Mouse (Mus musculus) myocyte (in vitro differentiated cells): Measurements from ENCODE around the gene Arl15. TPM values are rescaled to one million over a fixed set of nuclear protein-coding genes. Genes with fewer than 3 reads are reported as not detected.

Experiments used
- H3K27me3 ChIP-seq: one replicate; pipeline ENCODE4 v1.6.1; 2011; ENCODE audit not compliant: control insufficient read depth, insufficient read depth, insufficient read length
- H3K36me3 ChIP-seq: one replicate; pipeline ENCODE4 v1.6.1; 2011; ENCODE audit not compliant: control insufficient read depth, insufficient read depth
- H3K4me2 ChIP-seq: one replicate; pipeline ENCODE4 v1.6.1; 2011; ENCODE audit warnings: low read depth, control low read depth
- H3K4me3 ChIP-seq: one replicate; pipeline ENCODE4 v1.5.1; 2011; ENCODE audit warnings: mild to moderate bottlenecking, control low read depth, moderate library complexity
- H3K79me2 ChIP-seq: one replicate; pipeline ENCODE4 v1.6.1; 2011; ENCODE audit not compliant: control insufficient read depth, insufficient read depth
- H3ac ChIP-seq: one replicate; pipeline ENCODE4 v1.6.1; 2011; ENCODE audit not compliant: control insufficient read depth, insufficient read length
- CEBPB ChIP-seq: IDR thresholded peaks from 2 replicates; pipeline ENCODE4 v1.6.1; 2011; ENCODE audit warnings: mild to moderate bottlenecking, moderate library complexity; ENCODE audit not compliant: poor library complexity, insufficient read depth, severe bottlenecking
- E2F4 ChIP-seq: IDR thresholded peaks from one replicate; pipeline ENCODE4 v1.6.1; 2011; ENCODE audit warnings: mild to moderate bottlenecking, control low read depth, moderate library complexity; ENCODE audit not compliant: insufficient read depth
- MAX ChIP-seq: IDR thresholded peaks from one replicate; pipeline ENCODE4 v1.6.1; 2011; ENCODE audit warnings: low read depth, mild to moderate bottlenecking, control low read depth
- MYOD1 ChIP-seq, 3 experiments: IDR thresholded peaks; one replicate each; pipeline ENCODE4 v1.6.1; 2011; ENCODE audit warnings: control low read depth in 2 of 3, low read depth in 2 of 3, mild to moderate bottlenecking in 2 of 3, moderate library complexity in 1 of 3; ENCODE audit not compliant: insufficient read length in 2 of 3, control insufficient read depth in 1 of 3
- MYOG ChIP-seq, 3 experiments: IDR thresholded peaks; one replicate each; pipeline ENCODE4 v1.6.1; 2011; ENCODE audit warnings: control low read depth in 2 of 3, low read depth in 2 of 3, mild to moderate bottlenecking in 2 of 3; ENCODE audit not compliant: insufficient read length in 2 of 3, control insufficient read depth in 1 of 3, insufficient read depth in 1 of 3
- POLR2A ChIP-seq: IDR thresholded peaks from one replicate; pipeline ENCODE4 v1.6.1; 2011; ENCODE audit warnings: low read depth, mild to moderate bottlenecking, control low read depth, moderate library complexity; ENCODE audit not compliant: insufficient read length
- POLR2AphosphoS2 ChIP-seq: IDR thresholded peaks from one replicate; pipeline ENCODE4 v1.6.1; 2011; ENCODE audit warnings: low read depth, control low read depth; ENCODE audit not compliant: insufficient read length
- REST ChIP-seq: IDR thresholded peaks from one replicate; pipeline ENCODE4 v1.6.1; 2011; ENCODE audit warnings: mild to moderate bottlenecking, control low read depth, moderate library complexity; ENCODE audit not compliant: insufficient read depth, insufficient read length
- SRF ChIP-seq: IDR thresholded peaks from one replicate; pipeline ENCODE4 v1.6.1; 2011; ENCODE audit warnings: low read depth; ENCODE audit not compliant: control insufficient read depth, insufficient read length
- TCF12 ChIP-seq: IDR thresholded peaks from one replicate; pipeline ENCODE4 v1.6.1; 2011; ENCODE audit warnings: mild to moderate bottlenecking, control low read depth; ENCODE audit not compliant: poor library complexity, insufficient read depth, severe bottlenecking
- TCF3 ChIP-seq: IDR thresholded peaks from one replicate; pipeline ENCODE4 v1.6.1; 2011; ENCODE audit warnings: low read depth, control low read depth; ENCODE audit not compliant: insufficient read length
- USF1 ChIP-seq: IDR thresholded peaks from one replicate; pipeline ENCODE4 v1.6.1; 2011; ENCODE audit warnings: low read depth, mild to moderate bottlenecking, control low read depth, moderate library complexity
- polyA plus RNA-seq: library from polyadenylated mRNA; unstranded; fragments of >200 nt; fragmentation: generic; extraction: Trizol; gene quantifications from one replicate; pipeline ENCODE4 v1.2.1, GENCODE M21; 2012; ENCODE audit warnings: missing spikeins

Gene Arl15
- polyA plus RNA-seq, 1 experiment, result 11.1 TPM

DNA sequence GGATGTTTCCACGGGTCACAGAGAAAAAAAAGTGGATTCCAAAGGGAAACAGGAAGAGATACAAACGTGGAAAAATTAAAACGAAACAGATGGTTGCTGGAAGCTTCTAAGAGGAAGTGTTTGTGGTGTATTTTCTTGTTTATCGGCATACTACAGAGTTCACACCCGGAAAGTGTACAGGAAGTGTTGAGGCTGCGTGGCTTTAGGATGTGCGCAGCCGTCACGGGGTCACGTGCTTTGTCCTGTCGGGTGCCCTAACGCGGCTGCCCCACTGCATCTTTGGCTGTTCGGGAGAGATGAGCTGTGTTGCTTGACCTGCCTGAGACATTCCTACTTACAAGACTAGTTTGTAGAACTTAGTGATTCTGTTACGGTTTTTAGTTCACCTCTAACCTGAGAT lies 76.1 kb downstream of the Arl15 start:
- TF ChIP-seq TCF12 (no peak), POLR2AphosphoS2 (no peak), POLR2A (no peak), E2F4 (no peak), TCF3 (no peak), MYOD1 (IDR thresholded peaks at IDR 0.05; ENCODE audit: control insufficient read depth in 1 of 3, insufficient read length in 2 of 3, low read depth in 2 of 3) (no peak), MYOG (IDR thresholded peaks at IDR 0.05; ENCODE audit: control insufficient read depth in 1 of 3, insufficient read depth in 1 of 3, insufficient read length in 2 of 3, low read depth in 2 of 3) (no peak), REST (no peak), USF1 (no peak), SRF (no peak), CEBPB (no peak), MAX (no peak)
- no peak overlapping the region for H3K4me2 ChIP-seq
- no peaks in the 10 kb centered on the region for H3K27me3 ChIP-seq
- H3K36me3 ChIP-seq, result no peaks in the 10 kb centered on the region
- H3K79me2 ChIP-seq, result peaks cover 16% of the 10 kb centered on the region
- H3K4me3 ChIP-seq, result no peak overlapping the region
- no peak overlapping the region for H3ac ChIP-seq

DNA sequence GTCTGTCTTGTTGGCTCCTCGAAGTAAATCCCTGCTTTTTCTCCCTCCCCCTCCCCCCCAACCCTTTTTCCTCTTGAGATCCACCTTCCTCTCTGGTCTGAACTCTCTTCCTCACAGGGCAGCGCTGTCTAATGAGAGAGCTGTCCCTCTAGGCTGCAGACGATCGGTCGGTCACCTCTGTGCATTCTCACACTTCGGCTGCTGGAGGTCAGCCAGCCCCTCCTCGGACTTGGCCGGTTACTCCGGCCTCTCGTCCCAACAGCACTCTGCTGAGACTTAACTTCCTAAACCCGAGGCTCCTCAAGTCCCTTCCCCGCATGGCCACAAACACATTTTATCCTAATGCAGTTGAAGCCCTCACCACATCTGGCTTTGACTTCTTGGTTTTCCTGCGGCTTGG lies 77.5 kb downstream of the Arl15 start:
- Histone ChIP-seq H3K36me3 (no peaks in the 10 kb centered on the region), H3ac (no peak overlapping the region), H3K79me2 (peaks cover 22% of the 10 kb centered on the region), H3K27me3 (no peaks in the 10 kb centered on the region), H3K4me3 (no peak overlapping the region), H3K4me2 (no peak overlapping the region)
- no peak for TF ChIP-seq MAX
- TF ChIP-seq E2F4, result no peak
- TF ChIP-seq SRF, result no peak

DNA sequence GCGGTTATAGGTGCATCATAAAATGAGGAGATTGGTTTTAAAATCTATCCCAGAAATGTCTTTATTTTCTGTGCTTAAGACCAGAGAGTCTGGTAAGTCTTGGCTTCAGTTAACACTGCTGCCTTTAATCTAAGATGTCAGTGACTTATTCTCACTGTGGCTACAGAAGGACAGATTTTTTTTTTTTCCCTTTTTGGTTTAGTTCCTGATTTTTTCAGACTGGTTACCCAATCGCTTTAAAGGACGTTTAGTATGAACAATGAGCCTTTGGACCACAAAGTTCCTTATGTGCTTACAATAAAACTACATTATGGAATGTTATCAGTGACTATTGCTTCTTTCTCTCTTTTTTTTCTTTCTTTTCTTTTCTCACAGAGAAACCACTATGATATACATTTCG lies 81.4 kb downstream of the Arl15 start:
- Histone ChIP-seq H3K79me2 (peaks cover 29% of the 10 kb centered on the region), H3K4me2 (no peak overlapping the region), H3ac (no peak overlapping the region), H3K4me3 (no peak overlapping the region), H3K27me3 (no peaks in the 10 kb centered on the region), H3K36me3 (no peaks in the 10 kb centered on the region)
- TF ChIP-seq REST, result no peak
- TF ChIP-seq TCF3, result no peak
- no peak for TF ChIP-seq SRF
- no peak for TF ChIP-seq MAX
- no peak for TF ChIP-seq POLR2AphosphoS2
- no peak for TF ChIP-seq POLR2A
- no peak for TF ChIP-seq CEBPB
- TF ChIP-seq TCF12, result no peak
- TF ChIP-seq MYOD1 (IDR thresholded peaks at IDR 0.05; ENCODE audit: control insufficient read depth in 1 of 3, insufficient read length in 2 of 3, low read depth in 2 of 3), result no peak
- TF ChIP-seq E2F4, result no peak
- TF ChIP-seq MYOG (IDR thresholded peaks at IDR 0.05; ENCODE audit: control insufficient read depth in 1 of 3, insufficient read depth in 1 of 3, insufficient read length in 2 of 3, low read depth in 2 of 3), result no peak
- no peak for TF ChIP-seq USF1

DNA sequence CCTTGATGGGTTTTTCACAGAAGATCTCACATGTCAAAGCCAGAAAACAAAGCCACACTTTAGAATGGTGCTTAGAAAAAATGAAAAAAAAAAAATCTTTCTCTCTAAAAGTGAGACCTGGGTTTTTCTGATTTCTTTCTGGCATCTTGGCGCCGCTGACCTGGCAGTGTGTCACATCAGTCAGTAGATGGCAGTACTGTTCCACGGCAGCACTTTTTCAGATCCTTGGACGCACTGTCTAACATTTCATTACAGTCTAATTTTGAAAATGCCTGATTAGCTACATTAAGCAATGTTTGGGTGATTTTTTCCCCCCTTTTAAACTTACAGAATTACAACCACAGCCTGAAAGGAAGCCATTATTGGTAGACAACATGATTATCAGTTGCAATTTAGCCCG lies 83.1 kb downstream of the Arl15 start:
- Histone ChIP-seq H3K4me3 (no peak overlapping the region), H3K36me3 (no peaks in the 10 kb centered on the region), H3ac (no peak overlapping the region), H3K79me2 (peaks cover 25% of the 10 kb centered on the region), H3K27me3 (no peaks in the 10 kb centered on the region), H3K4me2 (no peak overlapping the region)
- TF ChIP-seq SRF (no peak), E2F4 (no peak)

DNA sequence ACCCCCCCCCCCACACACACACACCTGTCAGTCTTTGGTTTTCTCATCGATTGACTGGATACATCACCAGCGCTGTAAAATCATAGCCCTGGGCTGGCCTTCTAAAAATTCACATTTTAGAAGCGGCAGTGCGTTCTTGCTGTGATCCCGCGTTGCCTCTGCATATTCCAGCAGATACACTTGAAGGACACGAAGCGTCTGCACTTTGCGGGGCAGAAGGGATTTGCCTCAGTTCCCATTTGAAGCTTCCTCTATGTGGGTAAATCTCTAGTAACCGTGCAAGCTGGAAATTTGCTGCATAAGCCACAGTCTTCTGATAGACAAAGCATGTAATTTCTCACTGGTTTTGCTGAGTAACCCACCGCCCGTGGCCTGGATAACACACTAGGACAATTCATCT lies 84.3 kb downstream of the Arl15 start:
- no peak for TF ChIP-seq POLR2A
- no peak for TF ChIP-seq TCF12
- TF ChIP-seq POLR2AphosphoS2, result no peak
- no peak for TF ChIP-seq CEBPB
- no peak for TF ChIP-seq MYOD1 (IDR thresholded peaks at IDR 0.05; ENCODE audit: control insufficient read depth in 1 of 3, insufficient read length in 2 of 3, low read depth in 2 of 3)
- TF ChIP-seq E2F4, result no peak
- no peak for TF ChIP-seq MAX
- no peak for TF ChIP-seq REST
- TF ChIP-seq MYOG (IDR thresholded peaks at IDR 0.05; ENCODE audit: control insufficient read depth in 1 of 3, insufficient read depth in 1 of 3, insufficient read length in 2 of 3, low read depth in 2 of 3), result no peak
- TF ChIP-seq USF1, result no peak
- TF ChIP-seq TCF3, result no peak
- TF ChIP-seq SRF, result no peak
- Histone ChIP-seq H3K4me3 (no peak overlapping the region), H3K36me3 (no peaks in the 10 kb centered on the region), H3K27me3 (no peaks in the 10 kb centered on the region), H3K4me2 (no peak overlapping the region), H3ac (no peak overlapping the region), H3K79me2 (peaks cover 25% of the 10 kb centered on the region)
